Mouse (Mus musculus) heart, postnatal 0 days (tissue): ENCODE data around the gene Nadk2.

Experiments
- CTCF ChIP-seq: IDR thresholded peaks from 2 replicates; pipeline ENCODE4 v1.5.1; 2016; ENCODE audit warnings: antibody characterized with exemption, control low read depth, low read depth
- EP300 ChIP-seq: IDR thresholded peaks from 2 replicates; pipeline ENCODE4 v1.6.1; 2016; ENCODE audit warnings: antibody characterized with exemption, low read depth

- TF ChIP-seq CTCF (no peak), EP300 (no peak)
Observed at GRCm38 (mm10) chr15:9114599-9114998, 43.5 kb downstream of the Nadk2 start.
